Mouse (Mus musculus): ENCODE results near the gene Slc15a2. TPM values are rescaled to one million over a fixed set of nuclear protein-coding genes. Genes with fewer than 3 reads are reported as not detected.

Slc15a2 gene
- 2.1 and 3.7 TPM in 2 replicates for polyA plus RNA-seq (2014; fragmentation: Nextera tagmentation; extraction: Ambion mirVana)

DNA sequence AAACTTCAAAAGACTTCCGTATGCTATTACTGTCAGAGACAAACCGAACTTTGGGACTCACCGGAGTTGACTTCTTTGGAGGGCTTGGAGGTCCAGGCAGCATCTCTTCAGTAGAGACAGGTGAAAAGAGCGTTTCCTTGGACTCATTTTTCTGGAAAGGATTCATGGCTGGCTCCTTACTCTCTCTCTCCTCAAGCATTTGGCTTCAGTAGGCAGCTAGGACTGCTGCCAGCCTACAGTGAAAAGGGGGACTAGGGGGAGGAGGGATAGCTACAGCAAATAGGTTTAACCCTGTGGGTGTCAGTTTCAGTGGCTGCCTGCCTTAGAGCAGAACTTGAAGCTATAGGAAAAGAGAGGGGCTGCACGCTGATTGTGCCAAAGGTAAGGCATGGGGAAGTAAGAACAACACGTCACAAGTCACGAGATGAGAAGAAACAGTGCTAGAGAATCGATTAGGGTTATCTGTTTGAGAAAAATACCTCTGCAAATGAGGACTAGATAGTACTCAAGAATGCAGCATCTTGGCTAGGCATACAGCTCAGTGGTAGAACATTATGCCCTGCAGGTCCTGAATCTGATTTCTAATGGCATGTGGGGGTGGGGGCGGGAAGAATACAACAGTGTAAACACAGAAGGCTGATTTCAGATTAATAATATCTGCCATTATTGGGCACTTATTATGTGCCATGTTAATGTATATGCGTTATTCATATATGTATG is at the start of gene Slc15a2:
Slc15a2 (minus strand) TSS at position 369 of the 720 bp plus-strand sequence.
- WGBS = 79% methylated on average over 10 of the region's 10 CpGs
- no peak within 1 kb of the TSS for H3K4me3 ChIP-seq (ENCODE audit: low read depth, low read length)
- H3K9ac ChIP-seq (ENCODE audit: low read depth, low read length) = no peak within 1 kb of the TSS
- no peak for DNase-seq (ENCODE audit: low spot score)
- H3K4me1 ChIP-seq (replicated peaks; ENCODE audit: control insufficient read depth, insufficient read depth, low read length) = no peaks in the 10 kb centered on the region
- no peak within 1 kb of the TSS for H3K4me2 ChIP-seq (replicated peaks; ENCODE audit: low read depth, low read length)
- no peaks in the 10 kb centered on the region for H3K36me3 ChIP-seq (ENCODE audit: control insufficient read depth, insufficient read depth, low read length)
- no peak for ATAC-seq (ENCODE audit: low FRiP score)
- no peaks in the 10 kb centered on the region for H3K27me3 ChIP-seq (ENCODE audit: control insufficient read depth, insufficient read depth, low read length)
- no peaks in the 10 kb centered on the region for H3K9me3 ChIP-seq (ENCODE audit: control insufficient read depth, low read length)
- H3K27ac ChIP-seq (ENCODE audit: low read depth, low read length) = no peak within 1 kb of the TSS

DNA sequence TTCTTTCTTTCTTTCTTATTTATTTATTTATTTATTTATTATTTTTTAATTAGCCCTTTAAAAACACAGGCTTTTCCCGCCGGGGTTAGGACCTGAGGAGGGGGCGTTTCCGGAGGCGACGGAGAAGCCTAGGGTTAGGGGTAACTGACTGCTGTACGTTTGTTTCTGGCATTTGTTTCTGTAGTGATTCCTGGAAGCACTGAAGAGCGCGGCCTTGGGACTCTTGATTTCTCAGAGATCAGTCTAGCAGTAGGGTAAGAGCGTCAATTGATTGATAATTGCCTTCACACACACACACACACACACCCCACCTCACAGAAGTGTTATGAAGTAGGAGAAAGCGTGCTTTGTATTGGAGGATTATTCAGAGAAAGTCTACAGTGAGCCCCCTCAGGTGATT is 44.1 kb upstream of the Slc15a2 start:
- H3K9me3 ChIP-seq (ENCODE audit: control insufficient read depth, low read length) = no peaks in the 10 kb centered on the region
- peak; percentile 39 for ATAC-seq (ENCODE audit: low FRiP score)
- DNase-seq (ENCODE audit: low spot score) = peak; percentile 42
- 6% methylated on average over 11 of the region's 11 CpGs for WGBS
- no peaks in the 10 kb centered on the region for H3K36me3 ChIP-seq (ENCODE audit: control insufficient read depth, insufficient read depth, low read length)
- H3K27ac ChIP-seq (ENCODE audit: low read depth, low read length) = no peak overlapping the region
- peak overlapping the region; percentile 75 for H3K9ac ChIP-seq (ENCODE audit: low read depth, low read length)
- H3K27me3 ChIP-seq (ENCODE audit: control insufficient read depth, insufficient read depth, low read length) = no peaks in the 10 kb centered on the region
- H3K4me3 ChIP-seq (ENCODE audit: low read depth, low read length) = peak overlapping the region; percentile 80
- no peaks in the 10 kb centered on the region for H3K4me1 ChIP-seq (replicated peaks; ENCODE audit: control insufficient read depth, insufficient read depth, low read length)
- H3K4me2 ChIP-seq (replicated peaks; ENCODE audit: low read depth, low read length) = peak overlapping the region; percentile 82

DNA sequence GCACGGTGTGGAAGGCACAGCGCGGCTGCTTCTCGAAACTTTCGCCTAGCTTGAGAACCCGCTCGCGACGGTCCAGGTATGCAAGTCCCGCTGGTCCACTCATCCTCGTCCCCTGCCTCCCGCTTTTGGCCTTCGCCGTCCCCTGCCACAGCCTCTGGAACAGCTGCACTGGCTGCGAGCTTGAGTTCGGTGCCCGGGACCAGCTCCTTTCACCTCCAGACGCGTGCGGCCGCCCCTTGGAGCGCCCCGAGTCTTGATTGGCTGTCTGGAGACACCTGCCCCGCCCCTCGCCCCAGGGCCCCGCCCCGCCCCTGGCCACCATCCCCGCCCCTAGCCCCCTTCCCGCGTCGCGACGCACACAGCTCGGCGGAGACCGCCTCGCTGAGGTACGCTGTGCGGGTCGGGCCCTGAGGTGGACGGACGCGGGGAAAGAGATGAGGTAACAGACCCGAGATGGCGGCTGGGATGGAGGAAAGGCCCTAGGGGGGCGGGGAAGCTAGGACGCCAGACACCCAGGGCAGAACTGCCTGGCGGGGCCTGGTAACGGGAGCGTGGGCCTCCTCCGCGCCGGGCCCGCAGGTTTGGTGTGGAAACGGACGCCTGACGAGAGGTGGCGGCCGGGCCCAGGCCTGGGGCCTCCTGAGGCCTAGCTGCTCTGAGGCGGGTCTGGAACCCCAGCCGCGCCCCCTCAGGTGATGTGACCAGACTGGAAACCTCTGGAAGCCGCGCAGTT is 43.5 kb upstream of the Slc15a2 start, which contains the start of gene Iqcb1:
Iqcb1 (plus strand) TSS at position 332 of the 733 bp plus-strand sequence.
- Histone ChIP-seq H3K9me3 (ENCODE audit: control insufficient read depth, low read length) (no peaks in the 10 kb centered on the region), H3K9ac (ENCODE audit: low read depth, low read length) (peak within 1 kb of the TSS; percentile 75), H3K36me3 (ENCODE audit: control insufficient read depth, insufficient read depth, low read length) (no peaks in the 10 kb centered on the region), H3K27ac (ENCODE audit: low read depth, low read length) (peak within 1 kb of the TSS; percentile 51; the same call in 1 of the 2 replicates), H3K27me3 (ENCODE audit: control insufficient read depth, insufficient read depth, low read length) (no peaks in the 10 kb centered on the region), H3K4me1 (replicated peaks; ENCODE audit: control insufficient read depth, insufficient read depth, low read length) (no peaks in the 10 kb centered on the region), H3K4me2 (replicated peaks; ENCODE audit: low read depth, low read length) (peak within 1 kb of the TSS; percentile 82), H3K4me3 (ENCODE audit: low read depth, low read length) (peak within 1 kb of the TSS; percentile 80)
- ATAC-seq (ENCODE audit: low FRiP score) (peak; percentile 99), DNase-seq (ENCODE audit: low spot score) (peak; percentile 87)
- WGBS = under 1% methylated on average over 61 of the region's 64 CpGs

DNA sequence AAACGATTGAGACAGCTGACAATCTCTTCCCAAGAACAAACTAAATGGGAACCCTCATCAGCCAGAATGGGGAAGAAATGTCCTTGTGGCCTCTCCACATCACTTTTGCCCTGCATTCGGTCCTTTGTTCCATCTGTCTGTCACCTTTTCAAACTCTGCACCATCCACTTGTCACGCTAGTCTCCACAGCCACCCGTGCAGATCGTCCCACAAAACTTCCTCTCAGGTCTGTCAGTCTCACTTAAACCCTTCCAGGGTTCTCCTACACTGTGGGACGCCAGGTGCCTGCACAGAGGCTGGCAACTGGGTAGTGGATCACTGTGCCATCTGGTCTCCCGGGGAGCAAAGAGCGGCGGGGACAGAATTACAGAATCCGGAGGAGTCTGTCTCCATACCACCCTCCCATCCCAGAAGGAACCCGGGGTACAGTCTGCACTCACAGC is 42.9 kb upstream of the Slc15a2 start:
- Histone ChIP-seq H3K27me3 (ENCODE audit: control insufficient read depth, insufficient read depth, low read length) (no peaks in the 10 kb centered on the region), H3K4me2 (replicated peaks; ENCODE audit: low read depth, low read length) (peak overlapping the region; percentile 82), H3K36me3 (ENCODE audit: control insufficient read depth, insufficient read depth, low read length) (no peaks in the 10 kb centered on the region), H3K9me3 (ENCODE audit: control insufficient read depth, low read length) (no peaks in the 10 kb centered on the region), H3K27ac (ENCODE audit: low read depth, low read length) (no peak overlapping the region), H3K9ac (ENCODE audit: low read depth, low read length) (peak overlapping the region; percentile 36; the same call in 1 of the 2 replicates), H3K4me1 (replicated peaks; ENCODE audit: control insufficient read depth, insufficient read depth, low read length) (no peaks in the 10 kb centered on the region), H3K4me3 (ENCODE audit: low read depth, low read length) (peak overlapping the region; percentile 80)
- ATAC-seq (ENCODE audit: low FRiP score) (no peak), DNase-seq (ENCODE audit: low spot score) (no peak)
- WGBS = 2% methylated on average over 11 of the region's 11 CpGs

DNA sequence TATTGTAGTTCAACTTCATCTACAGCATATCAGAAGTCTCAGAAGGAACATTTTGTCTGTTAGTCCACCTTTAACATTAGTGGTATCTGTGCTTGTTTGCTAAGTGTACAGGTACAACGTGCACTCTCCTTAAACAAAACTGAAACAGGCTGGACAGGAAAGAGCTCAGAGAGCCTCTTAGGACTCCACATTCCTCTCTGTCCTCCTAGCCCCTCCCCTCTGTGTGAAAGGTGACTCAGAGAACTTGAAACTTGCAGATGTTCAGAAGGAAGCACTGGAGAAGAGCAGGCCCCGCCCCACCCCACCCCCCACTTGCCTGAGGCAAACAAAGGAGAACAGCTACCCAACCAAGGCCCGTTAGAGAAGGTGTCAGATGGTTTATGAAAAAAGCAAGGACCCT is 36.7 kb upstream of the Slc15a2 start:
- no peaks in the 10 kb centered on the region for H3K4me1 ChIP-seq (replicated peaks; ENCODE audit: control insufficient read depth, insufficient read depth, low read length)
- H3K9me3 ChIP-seq (ENCODE audit: control insufficient read depth, low read length) = no peaks in the 10 kb centered on the region
- no peak overlapping the region for H3K27ac ChIP-seq (ENCODE audit: low read depth, low read length)
- H3K4me3 ChIP-seq (ENCODE audit: low read depth, low read length) = no peak overlapping the region
- peak; percentile 8 for DNase-seq (ENCODE audit: low spot score)
- H3K36me3 ChIP-seq (ENCODE audit: control insufficient read depth, insufficient read depth, low read length) = no peaks in the 10 kb centered on the region
- H3K9ac ChIP-seq (ENCODE audit: low read depth, low read length) = no peak overlapping the region
- H3K4me2 ChIP-seq (replicated peaks; ENCODE audit: low read depth, low read length) = no peak overlapping the region
- 10% methylated on average over 3 of the region's 3 CpGs for WGBS
- no peak for ATAC-seq (ENCODE audit: low FRiP score)
- H3K27me3 ChIP-seq (ENCODE audit: control insufficient read depth, insufficient read depth, low read length) = no peaks in the 10 kb centered on the region

DNA sequence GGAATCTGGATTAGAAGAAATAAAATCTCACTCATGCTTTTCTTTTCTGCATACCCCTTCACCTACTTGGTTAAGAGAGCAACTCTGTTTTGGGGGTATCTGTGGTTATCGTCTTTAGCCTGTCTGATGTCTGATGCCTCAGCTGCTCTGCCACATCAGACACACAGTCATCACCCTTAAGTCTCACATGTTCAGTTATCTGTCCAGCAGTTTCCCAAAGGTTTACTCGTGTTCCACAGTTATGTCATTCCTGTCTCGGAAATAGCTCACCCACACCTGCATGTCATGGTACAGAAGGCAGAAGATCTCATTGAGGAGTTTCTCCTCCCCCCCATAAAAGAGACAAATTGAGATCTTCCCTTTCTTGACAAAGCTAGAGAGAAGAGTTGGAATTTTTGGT is 36.0 kb upstream of the Slc15a2 start:
- no peaks in the 10 kb centered on the region for H3K36me3 ChIP-seq (ENCODE audit: control insufficient read depth, insufficient read depth, low read length)
- no peaks in the 10 kb centered on the region for H3K27me3 ChIP-seq (ENCODE audit: control insufficient read depth, insufficient read depth, low read length)
- DNase-seq (ENCODE audit: low spot score) = no peak
- H3K27ac ChIP-seq (ENCODE audit: low read depth, low read length) = no peak overlapping the region
- no peak for ATAC-seq (ENCODE audit: low FRiP score)
- no peak overlapping the region for H3K4me3 ChIP-seq (ENCODE audit: low read depth, low read length)
- no peaks in the 10 kb centered on the region for H3K9me3 ChIP-seq (ENCODE audit: control insufficient read depth, low read length)
- no peak overlapping the region for H3K4me2 ChIP-seq (replicated peaks; ENCODE audit: low read depth, low read length)
- WGBS = 82% methylated on average over 3 of the region's 3 CpGs
- no peak overlapping the region for H3K9ac ChIP-seq (ENCODE audit: low read depth, low read length)
- H3K4me1 ChIP-seq (replicated peaks; ENCODE audit: control insufficient read depth, insufficient read depth, low read length) = no peaks in the 10 kb centered on the region

DNA sequence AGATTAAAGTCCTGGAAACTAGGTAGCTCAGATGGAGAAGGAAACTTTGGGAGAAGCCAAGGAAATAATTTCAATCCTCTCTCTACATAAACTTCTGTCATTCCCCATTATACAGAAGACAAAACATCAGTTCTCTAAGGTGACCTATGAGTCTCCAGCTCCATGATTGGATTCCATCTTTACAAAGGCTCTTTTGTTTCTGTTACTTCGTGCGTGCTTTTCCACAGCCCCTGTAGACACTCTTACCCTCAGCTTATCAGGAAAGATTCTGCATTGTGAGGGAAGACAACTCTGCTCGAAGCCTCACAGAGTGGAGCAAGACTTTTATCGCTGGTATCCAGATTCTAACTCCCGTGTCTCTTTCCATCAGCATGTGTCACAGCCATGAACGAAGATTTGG is 35.3 kb upstream of the Slc15a2 start:
- no peaks in the 10 kb centered on the region for H3K4me1 ChIP-seq (replicated peaks; ENCODE audit: control insufficient read depth, insufficient read depth, low read length)
- WGBS = 63% methylated on average over 6 of the region's 6 CpGs
- no peaks in the 10 kb centered on the region for H3K36me3 ChIP-seq (ENCODE audit: control insufficient read depth, insufficient read depth, low read length)
- DNase-seq (ENCODE audit: low spot score) (no peak), ATAC-seq (ENCODE audit: low FRiP score) (no peak)
- H3K27ac ChIP-seq (ENCODE audit: low read depth, low read length) = no peak overlapping the region
- no peaks in the 10 kb centered on the region for H3K9me3 ChIP-seq (ENCODE audit: control insufficient read depth, low read length)
- no peak overlapping the region for H3K9ac ChIP-seq (ENCODE audit: low read depth, low read length)
- no peak overlapping the region for H3K4me3 ChIP-seq (ENCODE audit: low read depth, low read length)
- no peaks in the 10 kb centered on the region for H3K27me3 ChIP-seq (ENCODE audit: control insufficient read depth, insufficient read depth, low read length)
- no peak overlapping the region for H3K4me2 ChIP-seq (replicated peaks; ENCODE audit: low read depth, low read length)

DNA sequence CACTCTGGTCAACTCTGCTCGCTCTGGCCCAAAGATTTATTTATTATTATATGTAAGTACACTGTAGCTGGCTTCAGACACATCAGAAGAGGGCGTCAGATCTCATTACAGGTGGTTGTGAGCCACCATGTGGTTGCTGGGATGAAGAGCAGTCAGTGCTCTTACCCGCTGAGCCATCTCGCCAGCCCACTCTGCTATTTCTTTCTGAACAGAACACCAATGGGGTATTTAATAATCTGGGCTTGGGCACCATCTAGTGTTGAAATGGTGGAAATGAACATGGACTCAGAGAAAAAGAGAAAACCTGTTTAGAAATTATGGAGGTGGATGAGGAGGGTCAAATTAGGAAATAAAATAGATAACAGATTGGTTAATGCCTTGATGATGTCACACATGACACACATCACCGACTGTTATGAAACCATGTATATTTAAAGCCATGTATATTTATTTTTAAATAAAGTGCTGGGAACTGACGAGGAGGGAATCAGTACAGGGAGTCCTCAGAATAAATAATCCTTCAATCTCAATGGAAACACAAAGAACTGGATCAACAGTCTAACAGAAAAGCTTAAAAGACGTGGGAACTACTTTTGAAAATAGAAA is 32.7 kb upstream of the Slc15a2 start:
- no peaks in the 10 kb centered on the region for H3K36me3 ChIP-seq (ENCODE audit: control insufficient read depth, insufficient read depth, low read length)
- no peak overlapping the region for H3K27ac ChIP-seq (ENCODE audit: low read depth, low read length)
- H3K4me2 ChIP-seq (replicated peaks; ENCODE audit: low read depth, low read length) = no peak overlapping the region
- H3K9me3 ChIP-seq (ENCODE audit: control insufficient read depth, low read length) = no peaks in the 10 kb centered on the region
- no peak overlapping the region for H3K4me3 ChIP-seq (ENCODE audit: low read depth, low read length)
- no peak overlapping the region for H3K9ac ChIP-seq (ENCODE audit: low read depth, low read length)
- peak; percentile 81 for DNase-seq (ENCODE audit: low spot score)
- ATAC-seq (ENCODE audit: low FRiP score) = peak; percentile 91
- H3K4me1 ChIP-seq (replicated peaks; ENCODE audit: control insufficient read depth, insufficient read depth, low read length) = no peaks in the 10 kb centered on the region
- WGBS = 23% methylated on average over 7 of the region's 7 CpGs
- no peaks in the 10 kb centered on the region for H3K27me3 ChIP-seq (ENCODE audit: control insufficient read depth, insufficient read depth, low read length)

Measured in hindbrain, embryonic 11.5 days (tissue).